Mouse (Mus musculus) liver (tissue): Measurements from ENCODE around the gene Cyct.

Experiments
- DNase-seq: peaks from one replicate; pipeline ENCODE4 v3.0.0-alpha.2; 2020; ENCODE audit warnings: mixed read lengths

Cyct gene

DNA sequence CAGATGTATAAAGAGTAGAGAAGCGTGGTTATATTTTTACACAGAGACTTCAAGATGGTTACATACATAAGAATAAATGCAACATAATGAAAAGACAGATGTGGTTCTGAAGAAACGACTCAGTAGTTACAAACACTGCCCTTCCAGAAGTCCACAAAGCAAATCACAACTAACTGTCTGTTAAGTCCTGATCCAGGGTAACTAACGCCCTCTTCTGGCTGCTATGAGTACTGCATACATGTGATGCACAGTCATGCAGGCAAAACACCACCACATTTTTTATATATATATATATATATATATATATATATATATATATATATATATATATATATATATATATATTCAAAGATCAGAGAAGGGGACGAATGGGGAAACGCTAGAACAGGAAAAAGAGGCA is 25.7 kb downstream of the Cyct start:
- DNase-seq, result no peak

GRCm38 (mm10) chr2:76332161-76332805 is 28.0 kb downstream of the Cyct start:
- no peak for DNase-seq

DNA sequence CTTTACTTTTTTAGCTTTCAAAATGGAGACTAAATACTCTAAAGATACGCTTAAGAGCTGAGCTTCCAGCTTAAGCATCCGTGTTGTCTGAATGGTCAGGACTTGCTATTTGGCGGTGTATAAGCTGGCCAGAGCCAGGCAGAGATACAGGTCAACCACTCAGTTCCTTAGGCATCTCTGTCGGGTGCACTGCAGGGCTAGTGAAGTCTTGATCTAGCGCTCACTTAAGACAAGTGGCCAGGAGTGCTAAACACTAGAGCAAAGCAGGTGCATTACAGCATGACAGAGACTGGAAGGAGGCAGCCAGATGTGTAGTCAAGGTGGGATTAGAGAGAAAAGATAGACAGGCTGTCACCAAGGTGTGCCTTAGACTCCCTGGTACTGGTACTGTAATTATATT is 30.2 kb downstream of the Cyct start:
- DNase-seq, result no peak

DNA sequence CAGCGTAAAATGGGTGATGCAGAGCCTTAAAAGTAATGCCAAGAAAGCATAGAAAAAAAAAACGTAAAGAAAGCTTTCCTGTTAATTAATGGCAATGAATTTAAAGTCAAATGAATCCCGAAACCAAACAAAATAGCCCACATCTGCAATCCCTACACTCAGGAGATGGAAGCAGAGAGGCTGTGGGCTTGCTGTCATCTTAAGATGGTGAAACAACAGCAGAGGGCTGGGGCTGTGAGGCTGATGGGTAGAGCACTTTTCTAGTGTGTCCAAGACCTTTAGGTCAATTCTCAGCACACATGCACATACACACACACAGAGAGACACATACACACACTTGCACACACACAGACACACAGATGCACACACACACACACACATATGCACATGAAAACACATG is 34.1 kb downstream of the Cyct start:
- no peak for DNase-seq

- DNase-seq, result no peak
These were observed 35.8 kb downstream of the Cyct start for GRCm38 (mm10) chr2:76324463-76324862.

DNA sequence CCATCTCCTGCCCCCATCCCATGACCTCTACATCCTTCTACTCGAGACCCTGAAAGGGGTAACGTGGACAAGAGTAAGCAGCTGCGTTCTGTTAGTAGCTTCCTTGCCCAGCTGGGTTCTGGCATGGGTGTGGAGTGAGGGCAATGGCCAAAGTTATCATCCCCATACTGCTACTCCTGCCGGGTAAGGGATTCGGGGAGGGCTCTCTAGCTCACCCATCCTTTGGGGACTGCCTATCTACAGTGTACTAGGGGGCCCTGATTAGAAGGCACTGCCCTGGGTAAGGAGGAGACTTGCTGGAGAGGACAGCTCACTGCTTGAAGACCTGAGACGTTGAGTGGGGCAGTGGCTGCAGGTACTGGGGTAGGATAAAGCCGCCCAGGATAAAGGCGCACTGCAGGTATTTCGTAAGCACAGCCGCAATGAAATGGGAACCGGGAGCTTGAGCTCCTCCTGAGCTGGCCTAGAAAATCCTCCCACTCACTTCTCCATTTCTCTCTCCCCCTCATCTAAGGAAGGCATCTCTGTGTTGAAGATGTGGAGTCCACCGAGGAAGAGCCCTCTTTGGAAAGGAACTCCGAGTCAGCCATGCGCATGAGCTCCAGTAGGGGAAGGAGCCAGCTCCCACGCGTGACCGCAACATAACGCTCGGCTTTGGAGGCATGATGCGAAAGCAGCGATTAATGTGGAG is 36.9 kb downstream of the Cyct start:
- no peak for DNase-seq

- DNase-seq, result no peak
These were observed 39.9 kb downstream of the Cyct start for GRCm38 (mm10) chr2:76320336-76320735.

DNA sequence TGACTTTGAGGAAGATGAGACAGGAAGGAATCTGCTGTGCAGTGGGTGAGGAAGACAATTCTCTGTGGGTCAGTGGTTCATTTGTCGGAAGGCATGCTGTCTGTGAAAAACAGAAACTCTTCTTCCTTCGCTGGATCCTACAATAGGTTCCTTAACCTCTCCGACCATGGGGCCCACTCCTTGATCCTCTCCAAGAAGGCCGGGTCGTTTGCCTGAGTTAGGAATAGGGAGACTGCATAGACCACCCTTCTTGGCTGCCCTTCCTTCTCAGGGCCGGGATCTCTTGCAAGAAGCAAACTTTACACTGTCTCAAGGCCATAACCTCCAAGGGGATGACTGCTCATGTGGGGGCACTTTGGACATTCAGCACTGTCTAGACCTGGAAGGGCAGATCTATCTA is 41.0 kb downstream of the Cyct start:
- no peak for DNase-seq
